Mouse (Mus musculus) cerebellum, adult 2 months (tissue): ENCODE results near the gene Ahdc1. TPM values are rescaled to one million over a fixed set of nuclear protein-coding genes. Genes with fewer than 3 reads are reported as not detected.

Source experiments
- DNase-seq, 2 experiments: peaks; one replicate each; pipeline ENCODE4 v3.0.0; 2021
- H3K27ac ChIP-seq: fragments of 200-500 bp; 2 replicates; pipeline ENCODE4 v1.5.1; 2012; ENCODE audit warnings: low read length, control low read depth, inconsistent platforms; ENCODE audit not compliant: insufficient read depth
- H3K27me3 ChIP-seq: fragments of 200-500 bp; 2 replicates; pipeline ENCODE4 v1.6.1; 2012; ENCODE audit warnings: inconsistent platforms, mild to moderate bottlenecking, low read length, moderate library complexity; ENCODE audit not compliant: control insufficient read depth, insufficient read depth
- H3K4me1 ChIP-seq: fragments of 200-500 bp; 2 replicates; pipeline ENCODE4 v1.6.1; 2011; ENCODE audit warnings: low read length; ENCODE audit not compliant: control insufficient read depth, insufficient read depth
- H3K4me3 ChIP-seq: fragments of 200-500 bp; replicated peaks from 2 replicates; pipeline ENCODE3; 2011; ENCODE audit warnings: mild to moderate bottlenecking, low read depth, low read length, control low read depth; ENCODE audit not compliant: insufficient read depth
- CTCF ChIP-seq: fragments of 200-500 bp; IDR thresholded peaks from 2 replicates; pipeline ENCODE4 v1.5.1; 2011; ENCODE audit warnings: low read depth, mild to moderate bottlenecking, control low read depth, low read length, moderate library complexity, borderline replicate concordance; ENCODE audit not compliant: insufficient read depth
- POLR2A ChIP-seq: fragments of 200-500 bp; IDR thresholded peaks from 2 replicates; pipeline ENCODE4 v1.6.1; 2011; ENCODE audit warnings: low read length, control low read depth, borderline replicate concordance; ENCODE audit not compliant: insufficient read depth
- WGBS: fragments of 180-500 bp; shearing (Covaris S2); methylation state at CpG from one replicate; pipeline ENCODE4 v1.1.7; 2018; 5-methylcytosine and 5-hydroxymethylcytosine counted together
- polyA plus RNA-seq: library from polyadenylated mRNA; depleted of rRNA; stranded (reverse); fragments of >200 nt; gene quantifications from 2 replicates; pipeline ENCODE4 v1.2.3, GENCODE M21; 2012

Gene Ahdc1
- polyA plus RNA-seq, 1 experiment, result 30.8 TPM

DNA sequence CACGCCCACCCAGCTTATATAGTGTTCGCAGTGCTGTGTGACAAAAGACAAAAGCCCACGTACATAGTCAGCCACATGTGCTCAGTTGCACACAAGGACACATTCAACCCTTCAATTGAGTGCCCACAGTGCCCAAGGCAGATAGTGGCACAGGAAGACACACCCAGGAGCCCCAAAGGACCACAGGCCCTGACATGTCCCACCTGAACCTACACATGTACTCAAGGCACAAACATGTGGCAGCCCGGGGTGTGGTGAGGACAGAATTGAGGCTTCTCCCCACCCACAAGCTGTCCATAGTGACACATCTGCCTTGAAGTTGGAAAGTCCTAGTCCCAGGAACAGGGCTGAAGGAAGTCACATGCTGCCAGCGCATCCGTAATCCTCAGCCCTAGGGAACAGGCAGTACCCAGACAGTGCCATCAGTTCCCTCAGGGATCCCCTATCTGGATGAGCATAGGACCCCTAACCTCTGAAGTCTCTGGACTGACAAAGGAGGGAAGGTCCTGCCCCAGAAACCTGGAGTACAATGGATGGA lies 76.2 kb downstream of the Ahdc1 start:
- WGBS, result 86% methylated on average over 6 of the region's 6 CpGs
- no peak for DNase-seq
- TF ChIP-seq CTCF (no peak), POLR2A (no peak)
- Histone ChIP-seq H3K27me3 (no peaks in the 10 kb centered on the region), H3K4me3 (no peak overlapping the region), H3K27ac (no peak overlapping the region), H3K4me1 (peaks cover 46% of the 10 kb centered on the region)

DNA sequence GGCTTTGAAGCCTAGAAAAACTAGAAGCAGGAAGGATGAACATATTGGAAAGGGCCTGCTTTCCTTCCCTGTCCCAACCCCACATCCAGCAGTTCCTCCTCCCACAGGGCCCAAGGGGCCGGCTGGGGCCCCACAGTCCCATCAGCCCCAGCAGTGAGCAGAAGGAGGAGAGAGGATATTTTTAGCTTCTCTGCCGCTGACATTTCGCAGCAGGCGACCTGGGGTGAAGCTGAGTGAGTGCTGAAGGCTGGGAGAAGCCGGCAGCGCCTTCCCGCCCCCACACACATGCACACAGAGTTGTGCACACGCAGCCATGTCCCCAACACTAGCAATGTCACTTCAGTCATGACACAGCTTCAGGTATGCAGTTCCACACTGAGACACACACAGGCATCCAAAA lies 76.8 kb downstream of the Ahdc1 start:
- Histone ChIP-seq H3K4me3 (no peak overlapping the region), H3K27ac (no peak overlapping the region), H3K4me1 (peaks cover 51% of the 10 kb centered on the region), H3K27me3 (no peaks in the 10 kb centered on the region)
- TF ChIP-seq CTCF, result no peak
- no peak for TF ChIP-seq POLR2A
- peak; percentile 27 to 29 for DNase-seq
- 17% methylated on average over 8 of the region's 8 CpGs for WGBS

DNA sequence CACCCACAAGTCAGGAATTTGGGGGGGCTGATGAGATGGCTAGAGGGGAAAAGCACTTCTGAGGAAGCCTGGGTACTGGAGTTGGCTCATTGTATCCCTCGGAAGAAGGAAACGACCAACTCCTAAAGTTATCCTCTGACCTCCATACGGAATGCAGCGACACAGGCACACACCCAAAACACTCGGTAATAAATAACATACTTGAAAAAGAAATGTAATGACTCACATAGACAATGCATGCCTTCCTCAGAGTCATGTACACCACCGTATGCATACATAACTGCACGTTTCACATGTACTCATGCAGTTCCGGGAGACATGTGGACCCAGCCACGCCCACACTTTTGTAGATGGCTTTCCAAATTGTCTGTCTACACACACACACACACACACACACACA lies 78.3 kb downstream of the Ahdc1 start:
- 88% methylated on average over 9 of the region's 9 CpGs for WGBS
- no peak for DNase-seq

DNA sequence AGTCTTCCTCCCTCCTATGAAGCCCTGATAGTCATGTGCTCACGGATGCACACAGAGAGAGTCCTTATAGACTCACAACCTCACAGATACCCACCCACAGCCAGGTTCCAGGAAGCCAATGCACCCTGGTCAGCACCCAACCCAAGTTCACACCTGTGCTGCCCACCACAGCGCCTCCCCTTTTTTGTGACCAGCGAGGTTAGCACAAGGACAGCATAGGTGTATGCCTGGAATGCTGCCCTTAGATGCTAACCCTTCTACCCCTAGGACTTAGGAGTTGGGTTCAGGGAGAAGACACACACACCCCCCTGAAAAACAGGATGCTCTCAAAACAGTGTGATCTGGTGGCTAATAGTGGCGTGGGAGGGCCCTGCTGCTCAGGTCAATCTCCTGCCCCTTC lies 78.7 kb downstream of the Ahdc1 start:
- Histone ChIP-seq H3K4me3 (no peak overlapping the region), H3K27me3 (no peaks in the 10 kb centered on the region), H3K4me1 (peaks cover 56% of the 10 kb centered on the region), H3K27ac (no peak overlapping the region)
- no peak for DNase-seq
- TF ChIP-seq CTCF (no peak), POLR2A (no peak)
- WGBS, result 87% methylated on average over 4 of the region's 4 CpGs

More for the DNA sequence above, 78.3 kb downstream of the Ahdc1 start:
- H3K4me3 ChIP-seq, result no peak overlapping the region
- H3K27me3 ChIP-seq, result no peaks in the 10 kb centered on the region
- H3K4me1 ChIP-seq, result peaks cover 56% of the 10 kb centered on the region
- TF ChIP-seq CTCF (no peak), POLR2A (no peak)
- no peak overlapping the region for H3K27ac ChIP-seq

DNA sequence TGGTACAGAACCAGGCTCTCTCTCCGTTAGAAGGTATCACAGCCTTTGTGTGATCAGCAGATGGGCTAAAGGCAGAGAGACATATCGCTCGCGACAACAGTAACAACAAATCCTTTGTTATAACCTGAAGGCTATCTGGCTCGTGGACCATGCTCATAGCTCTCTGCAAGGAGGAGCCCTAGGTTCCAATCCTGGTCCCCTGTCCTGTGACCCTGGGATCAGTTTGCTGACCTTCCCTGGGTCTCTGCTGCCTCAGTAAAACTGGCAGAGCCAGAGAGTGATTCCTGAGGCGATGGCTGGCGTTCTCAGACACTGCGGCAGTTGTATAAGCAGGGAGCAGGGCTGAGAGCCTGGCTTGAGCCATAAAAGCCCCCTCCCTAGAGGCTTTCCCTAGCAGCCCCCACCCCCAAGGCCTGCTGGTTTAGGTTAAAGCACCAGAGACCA lies 79.2 kb downstream of the Ahdc1 start:
- Histone ChIP-seq H3K4me1 (peaks cover 60% of the 10 kb centered on the region), H3K27ac (no peak overlapping the region), H3K4me3 (no peak overlapping the region), H3K27me3 (no peaks in the 10 kb centered on the region)
- peak in 1 of 2 experiments; percentile 28 for DNase-seq
- WGBS, result 45% methylated on average over 8 of the region's 8 CpGs
- TF ChIP-seq CTCF, result no peak
- no peak for TF ChIP-seq POLR2A

DNA sequence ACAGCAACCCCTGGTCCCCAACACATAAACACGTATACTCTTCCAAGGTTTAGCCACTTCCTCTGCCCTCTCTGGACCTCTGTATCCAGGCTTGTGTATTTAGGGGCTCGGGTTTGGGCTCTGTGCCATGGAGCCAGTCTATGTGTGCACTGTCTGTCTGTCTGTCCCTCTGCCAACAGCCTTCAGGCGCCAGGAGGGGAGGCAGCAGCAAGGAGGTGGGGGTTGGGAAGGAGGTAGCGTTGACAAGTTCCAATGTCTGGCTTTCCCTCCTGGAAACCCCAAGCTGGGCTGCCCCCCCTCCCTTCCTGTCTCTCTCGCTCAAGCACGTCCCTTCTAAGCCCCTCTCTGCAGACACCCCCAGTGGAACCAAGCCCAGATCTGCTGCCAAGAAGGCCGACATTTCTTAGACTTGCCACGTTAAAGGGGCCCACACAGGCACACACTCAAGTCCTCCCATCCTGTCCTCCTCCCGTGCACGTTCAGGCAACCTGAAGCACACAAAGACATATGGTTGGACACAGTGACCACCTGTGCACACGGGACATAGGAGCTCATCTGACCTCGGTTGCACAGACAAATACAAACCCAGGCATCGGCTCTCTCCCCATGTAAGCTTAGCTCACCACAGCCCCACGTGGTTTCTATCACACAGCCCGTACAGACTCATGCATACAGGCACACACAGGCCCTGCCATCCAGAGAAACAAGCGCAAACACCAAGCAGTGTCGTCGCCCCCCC lies 79.8 kb downstream of the Ahdc1 start:
- no peak overlapping the region for H3K27ac ChIP-seq
- WGBS, result 10% methylated on average over 17 of the region's 18 CpGs

DNA sequence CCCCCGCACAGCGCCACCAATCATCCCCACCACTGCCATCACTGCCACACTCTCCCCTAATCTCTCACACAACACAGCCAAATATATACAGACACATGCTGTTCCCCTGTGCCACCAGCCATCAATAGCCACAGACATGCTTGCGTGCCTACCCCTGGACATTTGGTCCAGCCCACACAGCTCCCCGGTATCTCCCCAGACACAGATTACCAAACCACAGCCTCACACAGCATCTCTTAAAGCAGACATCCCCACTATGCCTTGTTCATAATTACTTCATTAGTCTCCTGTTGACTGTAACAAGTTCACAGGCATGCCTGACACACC lies 80.4 kb downstream of the Ahdc1 start:
- H3K27ac ChIP-seq, result no peak overlapping the region
- no peaks in the 10 kb centered on the region for H3K27me3 ChIP-seq
- 37% methylated on average over 4 of the region's 4 CpGs for WGBS
- TF ChIP-seq CTCF (no peak), POLR2A (no peak)
- peak in 1 of 2 experiments; percentile 17 for DNase-seq
- peaks cover 63% of the 10 kb centered on the region for H3K4me1 ChIP-seq
- H3K4me3 ChIP-seq, result no peak overlapping the region

More for the DNA sequence above, 79.8 kb downstream of the Ahdc1 start:
- H3K4me3 ChIP-seq, result no peak overlapping the region
- TF ChIP-seq CTCF, result no peak
- no peak for TF ChIP-seq POLR2A
- peak; percentile 31 to 34 for DNase-seq
- no peaks in the 10 kb centered on the region for H3K27me3 ChIP-seq
- H3K4me1 ChIP-seq, result peaks cover 63% of the 10 kb centered on the region

DNA sequence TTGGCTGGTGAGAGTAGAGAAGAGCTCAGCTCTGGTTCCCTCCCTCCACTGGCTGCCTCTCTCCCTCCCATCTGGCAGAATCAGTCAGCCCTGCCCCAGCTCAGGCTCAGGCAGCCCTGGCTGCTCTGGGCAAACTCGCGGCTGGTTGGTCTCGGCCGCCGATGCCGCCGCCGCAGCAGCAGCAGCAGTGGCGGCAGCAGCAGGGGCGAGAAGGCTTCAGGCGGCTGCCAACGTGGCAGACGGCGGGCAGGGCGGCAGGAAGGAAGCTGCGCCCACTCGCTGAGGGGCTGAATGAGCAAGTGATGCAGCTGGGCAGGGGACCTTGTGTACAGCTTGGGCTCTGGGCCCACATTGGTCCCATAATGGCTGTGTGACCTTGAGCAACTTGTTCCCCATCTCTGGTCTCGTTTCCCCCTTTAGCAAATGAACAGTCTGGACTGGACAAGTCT lies 81.4 kb downstream of the Ahdc1 start:
- Histone ChIP-seq H3K4me1 (peaks cover 63% of the 10 kb centered on the region), H3K27me3 (no peaks in the 10 kb centered on the region), H3K27ac (peak overlapping the region; percentile 45; the same call in 1 of the 2 replicates), H3K4me3 (peak overlapping the region; percentile 35)
- WGBS, result 2% methylated on average over 18 of the region's 18 CpGs
- TF ChIP-seq POLR2A, result no peak
- TF ChIP-seq CTCF, result no peak
- DNase-seq, result peak; percentile 56 to 60
